Mouse (Mus musculus) left cerebral cortex, adult 2 months (tissue): ENCODE results near the gene Comt. TPM values are rescaled to one million over a fixed set of nuclear protein-coding genes. Genes with fewer than 3 reads are reported as not detected.

Experiments
- DNase-seq, 2 experiments: peaks; one replicate each; pipeline ENCODE4 v3.0.0; 2021 to 2022; ENCODE audit warnings: low spot score in 2 of 2, mixed read lengths in 1 of 2; ENCODE audit errors: extremely low spot score in 1 of 2
- H3K27ac ChIP-seq: fragments of 200-600 bp; 2 replicates; pipeline ENCODE4 v1.8.1; 2022
- H3K4me3 ChIP-seq: fragments of 200-600 bp; 2 replicates; pipeline ENCODE4 v1.8.1; 2022
- CTCF ChIP-seq: fragments of 200-600 bp; IDR thresholded peaks from 2 replicates; pipeline ENCODE4 v1.8.1; 2022; ENCODE audit warnings: antibody characterized with exemption, mild to moderate bottlenecking, moderate library complexity
- intact Hi-C: fragments of 180-260 bp; cut with DNase I; formaldehyde crosslinking; loops from one replicate; pipeline ENCODE4 v1.15.1; 2025
- total RNA-seq, 2 experiments: library from RNA; stranded (reverse); gene quantifications; 2 replicates each; pipeline ENCODE4 v1.2.3; 2021

The Comt gene
- total RNA-seq, 2 experiments from 2014 or later = 87.2 to 87.6 TPM

- Histone ChIP-seq H3K4me3 (no peak overlapping the region), H3K27ac (no peak overlapping the region)
- DNase-seq = no peak
- intact Hi-C loops = no loop called here
- TF ChIP-seq CTCF = no peak
These were observed 42.4 kb downstream of the Comt start for GRCm38 (mm10) chr16:18384211-18384610.

GRCm38 (mm10) chr16:18383756-18384155 is 42.9 kb downstream of the Comt start:
- no peak for DNase-seq
- intact Hi-C loops = no loop called here
- no peak for TF ChIP-seq CTCF
- Histone ChIP-seq H3K27ac (no peak overlapping the region; the same call in 1 of the 2 replicates), H3K4me3 (no peak overlapping the region)

DNA sequence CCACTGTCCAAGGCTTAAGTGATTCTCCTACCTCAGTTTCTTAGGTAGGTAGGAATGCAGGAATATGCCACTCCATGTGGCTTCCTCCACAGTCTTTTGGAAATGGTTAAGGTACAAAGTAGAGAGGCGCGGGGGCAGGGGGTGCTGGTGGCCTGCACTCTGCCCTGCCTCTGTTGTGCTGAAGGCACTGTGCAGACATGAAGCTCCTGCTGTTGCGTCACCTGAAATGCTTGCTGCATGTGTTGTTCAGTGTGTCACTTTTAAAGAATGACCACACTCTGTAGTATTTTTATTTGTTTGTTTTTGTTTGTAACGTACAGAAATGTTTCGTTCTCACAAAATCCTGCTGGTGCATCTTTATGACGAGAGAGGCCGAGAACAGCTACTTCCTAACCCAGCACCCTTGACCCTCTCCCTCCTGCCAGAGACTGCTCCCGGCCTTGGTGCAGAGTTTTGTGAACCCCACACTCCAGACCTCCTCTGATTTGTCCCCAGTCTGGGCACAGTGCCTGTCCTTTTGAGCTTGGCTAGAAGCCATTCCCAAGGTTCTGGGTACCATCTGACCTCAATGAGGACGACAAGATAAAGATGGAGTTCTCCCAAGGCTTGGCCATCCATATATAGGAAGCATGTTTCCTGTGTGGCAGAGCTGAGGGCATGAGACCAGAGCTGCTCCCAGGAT is 43.5 kb downstream of the Comt start:
- TF ChIP-seq CTCF = no peak
- intact Hi-C loops = no loop called here
- Histone ChIP-seq H3K4me3 (no peak overlapping the region), H3K27ac (no peak overlapping the region; the same call in 1 of the 2 replicates)
- DNase-seq = no peak

DNA sequence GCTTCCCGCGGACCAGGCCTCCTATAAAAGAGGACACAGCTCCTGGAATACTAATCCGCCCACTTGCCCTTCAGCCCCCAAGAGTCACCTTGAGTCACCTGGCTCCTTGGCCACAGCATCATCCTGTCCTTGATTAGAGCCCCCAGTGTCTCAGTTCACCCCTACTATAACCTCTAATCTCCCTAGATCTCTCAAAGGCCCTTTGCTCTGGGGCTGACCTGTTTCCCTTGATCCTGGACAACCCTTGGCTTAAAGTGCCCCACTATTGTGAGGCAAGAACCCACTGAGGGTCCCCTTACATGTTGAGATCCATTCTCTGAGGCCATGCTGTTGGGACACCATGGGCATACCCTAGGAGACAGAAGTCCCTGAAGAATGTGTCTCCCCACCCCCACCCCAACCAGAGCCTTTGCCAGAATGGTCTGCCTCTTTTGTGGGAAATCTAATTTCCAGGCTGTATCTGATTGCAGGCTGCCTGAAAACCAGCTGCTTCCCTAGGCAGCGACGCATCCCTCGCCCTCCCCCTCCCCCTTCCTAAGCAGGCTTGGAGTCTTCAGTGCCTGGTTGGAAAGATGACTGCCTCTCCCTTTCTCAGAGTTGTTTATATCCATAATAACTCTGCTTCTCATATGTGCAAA is 44.9 kb downstream of the Comt start:
- H3K4me3 ChIP-seq = no peak overlapping the region
- no peak overlapping the region for H3K27ac ChIP-seq
- intact Hi-C loops = no loop called here
- no peak for DNase-seq
- TF ChIP-seq CTCF = no peak

- intact Hi-C loops = no loop called here
- H3K4me3 ChIP-seq = no peak overlapping the region
- no peak for TF ChIP-seq CTCF
- no peak for DNase-seq
- no peak overlapping the region for H3K27ac ChIP-seq
These were observed 46.1 kb downstream of the Comt start for GRCm38 (mm10) chr16:18380495-18381063.

- Histone ChIP-seq H3K27ac (no peak overlapping the region), H3K4me3 (no peak overlapping the region)
- TF ChIP-seq CTCF = no peak
- no peak for DNase-seq
- intact Hi-C loops = no loop called here
These were observed 47.2 kb downstream of the Comt start for GRCm38 (mm10) chr16:18379338-18380001.

- no peak for DNase-seq
- Histone ChIP-seq H3K4me3 (no peak overlapping the region), H3K27ac (no peak overlapping the region)
- no peak for TF ChIP-seq CTCF
- intact Hi-C loops = no loop called here
These were observed 48.2 kb downstream of the Comt start for GRCm38 (mm10) chr16:18378489-18378888.

DNA sequence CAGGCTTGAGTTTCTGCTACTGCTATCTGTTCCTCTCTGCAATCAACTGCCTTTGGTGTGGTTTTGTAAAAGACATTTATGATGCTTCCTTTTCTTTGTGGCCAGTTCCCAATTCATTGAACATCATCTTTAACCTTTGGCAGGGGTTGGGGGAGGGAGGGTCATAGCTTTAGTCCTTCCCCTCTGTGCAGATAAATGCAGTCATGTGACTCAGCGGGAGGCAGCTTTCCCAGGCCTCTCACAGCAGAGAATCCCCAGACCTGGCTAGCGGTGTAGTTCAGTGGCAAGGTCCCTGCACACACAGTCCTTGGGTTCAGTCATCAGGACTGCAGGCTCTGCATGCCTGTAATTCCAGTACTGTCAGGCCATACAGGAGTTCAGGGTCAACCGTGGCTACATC is 49.4 kb downstream of the Comt start:
- intact Hi-C loops = no loop called here
- no peak for TF ChIP-seq CTCF
- Histone ChIP-seq H3K27ac (no peak overlapping the region), H3K4me3 (no peak overlapping the region)
- no peak for DNase-seq

GRCm38 (mm10) chr16:18376297-18376954 is 50.2 kb downstream of the Comt start:
- Histone ChIP-seq H3K4me3 (no peak overlapping the region), H3K27ac (no peak overlapping the region)
- TF ChIP-seq CTCF = no peak
- intact Hi-C loops = no loop called here
- no peak for DNase-seq

- TF ChIP-seq CTCF = no peak
- no peak for DNase-seq
- H3K27ac ChIP-seq = no peak overlapping the region
- H3K4me3 ChIP-seq = no peak overlapping the region
- intact Hi-C loops = no loop called here
These were observed 53.0 kb downstream of the Comt start for GRCm38 (mm10) chr16:18373632-18374031.

GRCm38 (mm10) chr16:18370197-18370596 is 56.5 kb downstream of the Comt start:
- intact Hi-C loops = no loop called here
- Histone ChIP-seq H3K4me3 (no peak overlapping the region), H3K27ac (no peak overlapping the region)
- no peak for DNase-seq
- TF ChIP-seq CTCF = no peak

GRCm38 (mm10) chr16:18366849-18367248 is 59.8 kb downstream of the Comt start:
- no peak overlapping the region for H3K4me3 ChIP-seq
- intact Hi-C loops = no loop called here
- no peak overlapping the region for H3K27ac ChIP-seq
- no peak for TF ChIP-seq CTCF
- DNase-seq = no peak
